Mouse (Mus musculus): ENCODE measurements around the gene Pdgfc.

The Pdgfc gene

DNA sequence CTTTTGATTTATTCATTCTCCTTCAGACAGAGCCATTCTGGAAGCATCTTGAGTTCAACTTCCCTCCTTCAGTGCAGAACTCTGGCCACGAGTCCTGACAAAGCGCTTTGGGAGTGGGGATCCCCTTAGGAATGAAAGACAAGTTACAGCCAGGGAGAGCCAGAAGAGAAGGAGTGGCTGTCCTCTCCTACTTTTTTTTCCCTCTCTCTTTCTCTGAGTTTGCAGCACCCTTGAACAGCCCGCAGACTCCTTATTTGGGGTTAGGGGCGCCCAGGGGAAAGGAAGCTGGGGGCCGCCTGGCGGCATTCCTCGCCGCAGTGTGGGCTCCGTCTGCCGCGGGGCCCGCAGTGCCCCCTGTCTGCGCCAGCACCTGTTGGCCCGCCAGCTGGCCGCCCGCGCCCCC lies at the start of gene Pdgfc:
TSS of gene Pdgfc (plus strand) at position 266 of the 403 bp plus-strand sequence.
- no peak for DNase-seq (ENCODE audit: low spot score in 2 of 2)

DNA sequence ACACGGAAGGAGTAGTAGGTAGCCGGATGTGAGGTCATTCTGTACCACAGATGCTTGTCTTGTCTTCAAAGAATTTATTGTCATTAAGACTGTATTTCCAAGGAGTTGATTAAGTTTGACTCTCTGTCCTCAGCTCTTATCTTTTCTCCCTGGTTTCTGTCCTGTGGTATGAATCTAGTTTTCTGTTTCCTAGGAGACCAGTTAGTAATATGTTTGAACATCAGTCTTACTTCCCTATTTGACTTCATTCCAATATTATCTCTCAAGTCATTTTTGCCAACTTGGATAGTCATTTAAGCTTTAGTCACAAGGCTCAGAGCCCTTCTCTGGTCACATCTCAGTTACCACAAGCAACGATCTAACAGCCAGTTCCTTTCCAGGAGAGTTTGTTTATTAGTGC lies 27.0 kb upstream of the Pdgfc start:
- no peak for DNase-seq (ENCODE audit: low spot score in 2 of 2)

DNA sequence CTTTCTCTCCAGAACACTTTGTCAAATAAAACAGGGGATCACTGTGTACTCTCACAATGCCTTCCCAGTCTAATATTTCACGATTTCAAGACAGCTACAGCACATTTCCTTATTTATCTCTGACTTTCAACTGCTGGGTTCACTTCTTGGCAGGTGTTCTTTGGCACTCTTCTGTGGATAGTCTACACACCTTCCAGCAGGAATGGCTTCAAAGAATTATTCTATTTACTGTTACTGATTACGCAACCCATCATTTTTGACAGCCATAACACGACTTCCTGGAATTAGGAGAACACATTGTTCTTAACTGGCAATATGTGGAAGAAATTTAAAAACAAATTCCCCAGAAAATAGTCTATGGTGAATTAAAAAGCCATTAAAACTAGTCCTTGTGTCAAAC lies 26.3 kb upstream of the Pdgfc start:
- DNase-seq (ENCODE audit: low spot score in 2 of 2): no peak

DNA sequence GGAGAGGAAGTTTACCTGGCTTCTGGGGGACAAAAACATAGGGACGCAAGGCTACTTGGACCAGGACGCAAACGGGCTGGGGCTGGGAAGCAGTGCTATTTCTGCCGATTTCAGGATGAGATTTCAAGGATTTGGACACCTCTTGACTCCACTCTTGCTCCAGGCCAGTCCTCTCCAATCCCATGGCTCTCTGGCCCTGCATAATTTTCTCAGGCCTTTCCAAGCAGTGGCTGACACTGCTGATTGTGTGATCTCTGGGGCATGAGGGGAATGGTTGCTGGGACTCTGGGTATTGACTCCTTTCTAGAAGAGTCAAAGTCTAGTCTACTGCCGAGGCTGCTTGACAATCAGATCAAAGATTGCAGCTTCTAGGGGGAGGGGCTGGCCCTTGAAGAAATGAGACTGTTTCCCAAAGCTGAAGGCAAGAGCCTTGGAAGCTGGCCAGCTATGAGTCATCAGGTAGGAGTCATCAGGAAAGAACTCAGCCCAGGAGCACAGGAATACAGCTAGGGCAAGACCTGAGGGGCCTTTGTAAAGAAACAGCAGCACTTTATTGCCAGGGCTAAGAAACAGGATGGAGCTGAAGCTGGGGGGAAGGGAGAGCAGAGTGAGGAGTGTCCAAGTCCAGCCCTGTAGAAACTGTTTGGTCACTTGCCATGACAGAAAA lies 18.7 kb upstream of the Pdgfc start:
- DNase-seq (ENCODE audit: low spot score in 2 of 2): no peak

DNA sequence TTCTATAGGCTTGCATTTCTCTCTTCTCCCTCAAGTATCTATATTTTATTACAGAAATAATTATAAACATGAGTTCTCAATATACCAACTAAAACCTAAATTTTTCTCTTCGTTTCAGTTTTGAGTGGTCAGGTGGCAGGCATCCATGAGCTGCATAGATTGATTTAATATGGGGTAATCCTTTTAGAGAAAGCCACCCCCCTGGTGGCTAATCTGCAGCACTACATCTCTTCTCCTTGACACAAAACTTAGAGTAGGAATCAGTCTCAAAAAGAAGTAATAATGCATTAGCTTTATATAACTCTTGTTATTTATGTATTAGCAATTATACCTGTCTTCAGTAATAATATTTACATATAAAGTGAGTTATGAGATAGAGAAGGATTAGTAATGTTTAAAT lies 16.2 kb upstream of the Pdgfc start:
- no peak for DNase-seq (ENCODE audit: low spot score in 2 of 2)

DNA sequence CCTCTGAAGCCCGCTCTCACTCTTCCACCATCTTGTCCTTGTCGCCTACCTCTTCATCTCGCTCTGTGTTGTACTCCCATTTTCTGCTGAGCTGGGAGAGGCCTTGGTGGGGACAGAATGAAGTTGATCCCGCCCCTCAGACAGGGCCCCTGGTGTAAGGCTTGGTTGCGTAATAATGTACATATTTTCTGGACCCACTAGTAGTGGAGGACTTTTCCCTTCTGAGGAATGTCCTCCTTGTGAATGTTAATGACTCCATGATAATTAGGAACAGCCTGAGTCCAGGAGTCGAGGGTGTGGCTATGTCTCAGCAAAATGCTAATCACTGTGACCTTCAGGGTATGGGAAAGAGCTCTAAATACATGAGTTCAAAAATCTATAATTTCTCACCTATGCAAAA lies 14.4 kb upstream of the Pdgfc start:
- DNase-seq (ENCODE audit: low spot score in 2 of 2): no peak

DNA sequence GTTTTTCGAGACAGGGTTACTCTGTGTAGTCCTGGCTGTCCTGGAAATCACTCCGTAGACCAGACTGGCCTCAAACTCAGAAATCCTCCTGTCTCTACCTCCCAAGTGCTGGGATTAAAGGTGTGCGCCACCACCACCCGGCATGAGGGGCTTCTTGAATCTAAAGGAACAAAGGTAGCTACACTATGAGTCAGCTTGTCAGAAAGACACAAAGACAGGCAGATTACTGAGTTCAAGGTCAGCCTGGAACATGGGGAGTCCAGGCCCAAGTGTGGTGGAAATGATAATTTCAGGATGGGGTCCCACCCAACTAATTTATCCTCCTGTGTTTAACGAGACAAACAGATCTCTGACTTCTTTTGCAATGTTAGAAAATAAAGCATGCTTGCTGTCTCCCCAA lies 13.9 kb upstream of the Pdgfc start:
- DNase-seq (ENCODE audit: low spot score in 2 of 2): no peak

DNA sequence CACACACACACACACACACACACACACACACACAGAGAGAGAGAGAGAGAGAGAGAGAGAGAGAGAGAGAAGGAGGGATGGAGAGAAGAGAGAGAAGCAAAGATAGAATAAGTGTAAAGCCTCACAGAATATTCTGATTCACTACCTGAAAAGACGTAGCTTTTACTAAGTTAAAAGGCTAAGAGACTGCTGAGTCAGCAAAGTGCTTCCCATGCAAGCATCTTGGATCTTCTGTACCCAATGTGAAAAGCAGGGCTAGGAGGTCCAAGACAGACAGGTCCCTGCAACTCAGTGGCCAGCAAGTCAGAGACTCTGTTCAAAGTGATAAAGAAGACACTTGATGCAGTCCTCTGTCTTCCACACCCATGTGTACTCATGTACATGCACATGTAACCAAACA lies 13.4 kb upstream of the Pdgfc start:
- DNase-seq (ENCODE audit: low spot score in 2 of 2): no peak

DNA sequence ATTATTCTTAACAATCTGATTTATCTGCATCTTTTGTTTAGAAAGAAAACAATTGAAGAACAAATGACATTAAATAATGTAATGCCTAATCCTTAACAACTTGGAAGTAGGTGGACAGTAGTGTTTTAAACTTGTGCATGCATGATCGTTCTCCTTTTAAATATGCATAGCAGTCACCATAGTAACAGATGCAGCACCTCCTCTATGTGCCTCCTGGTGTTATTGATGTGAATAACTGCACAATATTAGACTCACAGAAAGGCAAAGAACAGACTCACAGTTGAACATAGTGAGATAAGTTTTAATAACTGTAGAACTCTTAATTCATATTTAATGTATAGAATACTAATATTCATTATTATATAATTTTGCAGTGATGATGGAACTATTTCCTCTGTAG lies 12.6 kb upstream of the Pdgfc start:
- no peak for DNase-seq (ENCODE audit: low spot score in 2 of 2)

DNA sequence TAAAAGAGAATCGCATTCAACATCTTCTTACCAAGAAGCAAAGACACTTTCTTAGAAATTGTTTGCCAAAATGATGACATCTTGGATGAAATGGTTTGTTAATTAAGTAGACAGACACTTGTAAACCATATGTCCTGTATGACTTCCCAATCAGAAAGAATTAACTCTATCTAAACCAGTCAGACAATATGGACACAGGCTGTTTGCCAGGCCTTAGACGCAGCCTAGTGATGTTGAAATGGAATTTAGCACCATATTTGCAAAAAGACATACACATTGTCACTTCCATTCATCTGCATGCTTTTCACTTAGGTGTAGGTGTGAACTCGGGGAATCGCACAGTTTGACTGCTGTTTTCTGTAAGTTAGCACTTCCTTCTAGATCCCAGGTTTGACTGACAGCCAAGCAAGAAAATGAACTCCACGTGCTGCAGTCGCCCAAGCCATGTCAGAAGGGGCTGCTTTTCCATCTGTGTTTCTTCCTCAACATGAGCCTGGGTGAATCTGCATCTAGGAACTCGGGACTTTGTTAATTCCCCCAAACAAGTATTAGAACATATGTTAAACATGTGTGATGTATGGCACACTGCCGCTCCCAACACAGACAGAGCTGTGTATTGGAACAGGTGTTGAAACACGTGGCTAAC lies 10.5 kb upstream of the Pdgfc start:
- no peak for DNase-seq (ENCODE audit: low spot score in 2 of 2)

DNA sequence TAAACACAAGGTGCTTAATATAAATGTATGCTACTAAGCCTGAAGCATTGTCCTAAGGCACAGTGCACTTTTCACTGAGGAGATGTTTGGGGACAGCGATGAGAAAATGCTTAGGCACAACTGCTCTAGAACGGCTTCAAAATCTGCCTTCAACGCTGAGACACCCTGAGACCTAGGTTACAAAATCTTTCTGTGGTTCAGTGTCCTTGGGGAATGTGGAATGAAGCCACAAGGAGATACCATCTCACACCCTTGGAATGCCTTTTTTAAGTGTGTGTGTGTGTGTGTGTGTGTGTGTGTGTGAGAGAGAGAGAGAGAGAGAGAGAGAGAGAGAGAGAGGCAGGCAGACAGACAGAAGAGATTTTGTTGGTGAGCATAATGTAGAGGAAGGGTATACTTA lies 7.9 kb upstream of the Pdgfc start:
- no peak for DNase-seq (ENCODE audit: low spot score in 2 of 2)

DNA sequence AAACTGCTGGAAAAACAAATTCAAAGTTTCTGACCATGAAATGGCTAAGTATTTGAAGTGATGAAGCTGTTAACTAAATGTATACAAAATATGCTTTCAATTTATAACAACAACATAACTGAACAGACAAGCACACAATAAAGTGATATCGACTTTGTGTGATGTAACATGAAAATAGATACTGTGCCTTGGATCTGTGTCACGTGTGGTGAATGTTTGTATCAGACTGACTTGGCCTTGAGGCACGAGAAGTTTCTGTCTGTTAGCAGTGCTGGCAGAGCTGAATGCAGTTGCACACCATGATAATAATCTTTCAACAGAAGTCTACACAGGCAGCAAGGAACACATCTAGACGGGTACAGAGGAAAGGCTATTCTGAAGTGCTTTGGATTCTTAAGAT lies 6.9 kb upstream of the Pdgfc start:
- DNase-seq (ENCODE audit: low spot score in 2 of 2): no peak

DNA sequence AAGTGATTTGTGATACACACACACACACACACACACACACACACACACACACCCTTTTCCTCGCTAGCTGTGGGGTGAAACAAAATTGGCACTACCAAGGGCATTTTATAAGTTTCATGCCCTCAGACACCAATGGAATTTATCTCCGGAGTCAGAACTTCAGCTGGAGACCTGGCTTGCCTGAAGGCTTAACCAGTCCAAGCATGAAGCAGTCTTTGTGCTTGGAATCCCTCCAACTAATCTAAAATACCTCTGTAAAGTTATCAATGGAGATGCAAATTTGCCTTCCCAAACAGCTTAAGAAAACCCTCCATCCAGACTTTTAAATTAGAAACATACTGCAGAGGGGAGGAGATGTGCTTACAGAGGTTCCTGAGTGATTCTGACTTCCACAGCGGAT lies 6.3 kb upstream of the Pdgfc start:
- DNase-seq (ENCODE audit: low spot score in 2 of 2): no peak

DNA sequence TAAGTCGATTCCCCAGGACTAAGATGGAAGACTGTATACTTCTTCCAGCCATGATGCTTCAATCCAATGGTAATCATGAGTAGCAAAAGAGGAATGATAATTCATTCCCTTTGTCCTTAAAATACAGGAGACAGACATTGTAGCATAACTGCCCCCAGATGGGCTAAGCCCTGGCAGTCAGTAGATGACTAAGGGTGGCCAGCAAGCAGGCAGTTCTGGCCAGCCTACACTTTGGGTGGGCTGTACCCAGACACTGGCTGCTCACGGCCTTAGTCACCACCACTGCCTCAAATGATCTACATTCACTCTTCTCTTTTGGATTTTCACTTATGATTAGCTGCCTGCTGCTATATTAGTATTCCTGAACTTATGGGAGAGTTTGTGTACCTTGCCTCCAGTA lies 5.9 kb upstream of the Pdgfc start:
- no peak for DNase-seq (ENCODE audit: low spot score in 2 of 2)

DNA sequence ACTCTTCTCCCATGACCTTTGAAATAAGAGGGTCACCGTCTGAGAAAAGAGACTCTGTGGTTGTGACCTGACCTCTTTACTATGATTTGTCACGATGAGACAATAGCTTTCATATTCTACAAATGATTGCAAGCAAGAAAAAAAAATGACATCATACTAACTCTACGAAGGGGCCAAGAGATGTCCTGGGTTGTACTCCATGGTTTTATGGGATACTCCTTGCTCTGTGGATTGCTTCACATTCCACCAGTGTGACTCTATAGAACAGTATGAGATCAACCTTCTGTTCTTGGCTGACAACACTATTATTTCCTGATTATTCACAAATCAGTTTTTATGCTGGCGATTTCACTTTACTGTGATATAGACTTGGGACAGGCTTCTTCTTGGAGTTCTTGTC lies 4.2 kb upstream of the Pdgfc start:
- DNase-seq (ENCODE audit: low spot score in 2 of 2): no peak

DNA sequence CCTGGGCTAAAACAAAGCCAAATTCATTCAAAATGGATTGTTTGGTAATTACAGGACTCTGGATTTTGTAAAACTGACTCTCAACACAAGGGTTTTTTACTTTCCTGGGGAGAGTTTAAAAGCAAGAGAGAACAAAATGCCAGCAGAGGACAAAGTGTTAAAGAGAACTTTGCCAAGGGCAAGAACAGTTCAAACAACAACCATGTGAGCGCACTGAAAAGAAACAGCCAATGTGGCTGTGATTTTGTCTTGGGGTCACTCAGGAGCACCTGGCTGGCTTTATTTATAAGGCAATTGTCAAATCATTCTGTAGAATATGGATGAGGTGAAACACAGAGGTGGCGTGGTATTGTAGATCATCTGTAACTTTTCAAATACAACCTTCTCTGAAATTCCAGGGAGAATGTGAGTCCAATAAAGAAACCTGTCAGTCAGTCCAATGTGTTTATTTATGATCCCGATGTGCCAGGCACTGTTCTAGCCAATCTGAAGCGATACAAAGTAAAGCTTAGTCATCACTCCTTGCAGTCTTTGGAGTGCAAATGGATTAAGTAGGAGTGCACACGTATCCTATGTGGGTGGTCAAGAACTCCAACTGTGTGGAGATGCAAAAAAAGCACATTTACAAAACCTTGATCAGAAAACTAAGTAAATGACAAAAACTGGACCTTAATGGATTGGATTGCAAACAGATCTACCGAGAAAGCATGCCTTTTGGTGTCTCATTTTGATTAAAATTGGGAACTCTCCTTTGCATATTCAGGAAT lies 1.7 kb upstream of the Pdgfc start:
- DNase-seq (ENCODE audit: low spot score in 2 of 2): no peak

DNA sequence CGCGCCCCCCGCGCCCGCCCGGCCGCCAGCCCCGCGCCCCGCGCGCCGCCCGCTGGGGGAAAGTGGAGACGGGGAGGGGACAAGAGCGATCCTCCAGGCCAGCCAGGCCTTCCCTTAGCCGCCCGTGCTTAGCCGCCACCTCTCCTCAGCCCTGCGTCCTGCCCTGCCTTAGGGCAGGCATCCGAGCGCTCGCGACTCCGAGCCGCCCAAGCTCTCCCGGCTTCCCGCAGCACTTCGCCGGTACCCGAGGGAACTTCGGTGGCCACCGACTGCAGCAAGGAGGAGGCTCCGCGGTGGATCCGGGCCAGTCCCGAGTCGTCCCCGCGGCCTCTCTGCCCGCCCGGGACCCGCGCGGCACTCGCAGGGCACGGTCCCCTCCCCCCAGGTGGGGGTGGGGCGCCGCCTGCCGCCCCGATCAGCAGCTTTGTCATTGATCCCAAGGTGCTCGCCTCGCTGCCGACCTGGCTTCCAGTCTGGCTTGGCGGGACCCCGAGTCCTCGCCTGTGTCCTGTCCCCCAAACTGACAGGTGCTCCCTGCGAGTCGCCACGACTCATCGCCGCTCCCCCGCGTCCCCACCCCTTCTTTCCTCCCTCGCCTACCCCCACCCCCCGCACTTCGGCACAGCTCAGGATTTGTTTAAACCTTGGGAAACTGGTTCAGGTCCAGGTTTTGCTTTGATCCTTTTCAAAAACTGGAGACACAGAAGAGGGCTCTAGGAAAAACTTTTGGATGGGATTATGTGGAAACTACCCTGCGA lies 517 bp downstream of the Pdgfc start:
- peak; percentile 27 to 61 for DNase-seq (ENCODE audit: low spot score in 2 of 2)

DNA sequence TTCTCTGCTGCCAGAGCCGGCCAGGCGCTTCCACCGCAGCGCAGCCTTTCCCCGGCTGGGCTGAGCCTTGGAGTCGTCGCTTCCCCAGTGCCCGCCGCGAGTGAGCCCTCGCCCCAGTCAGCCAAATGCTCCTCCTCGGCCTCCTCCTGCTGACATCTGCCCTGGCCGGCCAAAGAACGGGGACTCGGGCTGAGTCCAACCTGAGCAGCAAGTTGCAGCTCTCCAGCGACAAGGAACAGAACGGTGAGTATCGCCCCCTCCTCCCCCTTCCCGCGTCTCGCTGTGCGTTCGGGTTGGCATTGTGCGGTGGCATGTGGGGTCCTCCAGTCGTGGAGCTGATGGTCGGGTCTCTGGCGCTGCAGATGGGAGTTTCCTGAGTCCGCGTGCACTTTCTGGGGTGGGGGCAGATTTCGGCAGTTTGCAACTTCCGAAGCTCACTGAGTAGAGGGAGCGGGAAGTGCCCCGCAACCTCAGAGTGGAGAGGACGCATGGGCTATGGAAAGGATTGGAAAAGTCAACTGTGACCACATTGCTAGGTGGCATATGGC lies 1.2 kb downstream of the Pdgfc start:
- DNase-seq (ENCODE audit: low spot score in 2 of 2): peak in 1 of 2 experiments; percentile 52

DNA sequence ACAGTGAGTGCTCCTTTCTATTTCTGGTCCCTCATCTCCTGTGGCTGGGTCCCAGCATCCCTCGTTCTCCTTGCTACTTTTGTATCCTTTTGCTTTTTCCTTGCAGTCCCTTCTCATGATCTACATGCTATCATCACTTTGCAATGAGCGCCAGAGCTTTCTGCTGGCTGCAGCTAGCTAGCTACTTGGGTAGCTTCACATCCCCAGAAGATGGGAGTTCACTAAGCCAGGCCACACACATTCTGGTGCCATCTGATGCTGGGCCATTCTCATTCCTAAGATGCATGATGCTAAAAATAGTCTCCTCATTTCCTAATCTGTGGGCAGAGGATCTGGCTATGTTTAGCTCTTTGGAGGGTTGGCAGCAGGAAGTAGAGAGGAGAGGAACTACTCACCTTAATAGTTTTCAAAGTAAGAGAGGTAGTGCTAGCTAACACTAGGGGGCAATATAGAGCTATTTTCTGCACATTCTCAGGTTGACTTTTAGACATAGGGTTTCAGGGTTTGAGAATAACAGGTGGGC lies 3.0 kb downstream of the Pdgfc start:
- peak; percentile 11 to 26 for DNase-seq (ENCODE audit: low spot score in 2 of 2)

DNA sequence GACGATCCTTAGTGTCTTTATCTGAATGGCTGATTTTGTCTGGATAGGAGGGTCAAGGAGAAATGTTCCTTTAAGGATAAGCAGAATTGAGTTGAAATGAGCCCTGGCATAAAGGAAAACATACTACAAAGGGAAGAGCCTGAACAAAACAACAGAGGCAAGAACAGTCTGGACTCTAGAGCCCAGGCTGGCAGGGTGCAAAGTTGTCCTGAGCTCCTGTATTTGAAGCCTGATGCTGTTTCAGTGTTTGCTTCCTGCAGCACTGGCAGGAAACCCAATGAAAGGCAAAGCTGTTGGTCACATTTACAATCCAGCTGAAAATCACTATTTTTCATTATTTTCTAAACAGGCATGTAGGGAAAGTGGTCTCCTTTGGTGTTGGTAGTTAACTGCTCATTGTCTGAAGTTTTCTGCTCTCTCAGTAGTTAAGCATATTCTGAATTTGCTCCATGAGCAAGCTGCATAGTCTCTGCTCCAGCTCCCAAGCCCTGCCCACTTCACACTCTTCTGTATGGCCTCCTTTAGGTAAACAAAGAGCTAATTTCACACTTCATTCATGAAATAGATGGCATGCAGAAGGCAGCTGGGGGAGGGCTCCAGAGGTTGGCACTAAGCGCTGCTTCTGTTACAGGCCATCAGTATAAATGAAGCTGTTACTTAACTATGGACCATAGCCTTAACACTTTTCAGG lies 8.6 kb downstream of the Pdgfc start:
- no peak for DNase-seq (ENCODE audit: low spot score in 2 of 2)

DNA sequence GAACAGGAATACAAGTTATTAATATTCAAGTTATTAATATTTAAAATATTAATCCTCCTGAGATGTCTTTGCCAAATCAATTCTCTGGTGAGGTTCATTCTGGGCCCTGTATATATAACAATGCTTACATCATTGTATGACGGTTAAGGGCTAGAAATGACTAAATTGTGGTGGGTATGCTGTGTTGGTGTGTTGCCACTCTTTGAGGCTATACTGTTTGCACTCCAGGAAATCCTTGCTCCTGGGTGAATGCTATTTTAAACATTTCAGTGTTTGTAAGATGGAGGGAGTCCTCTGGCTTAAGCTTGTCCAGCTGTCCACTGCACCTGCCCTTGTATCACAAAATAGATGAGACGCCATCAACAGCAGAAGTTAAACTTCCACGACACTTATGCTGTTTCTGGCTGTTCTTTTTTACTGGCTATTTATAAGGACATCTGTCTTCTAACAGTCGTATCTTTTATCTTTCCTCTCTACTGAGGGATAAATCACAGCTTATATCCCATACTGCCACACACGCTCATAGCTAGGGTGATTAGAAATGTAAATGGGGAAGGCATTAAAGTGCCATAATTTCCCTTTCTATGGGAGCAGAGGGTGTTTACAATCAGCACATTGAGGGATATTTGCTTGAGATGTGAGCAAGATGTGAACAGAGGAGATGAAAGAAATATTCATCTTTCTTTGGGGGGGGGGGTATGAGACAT lies 9.3 kb downstream of the Pdgfc start:
- no peak for DNase-seq (ENCODE audit: low spot score in 2 of 2)

Data from frontal cortex, postnatal 10 days (tissue).